Mouse (Mus musculus) bone marrow macrophage, adult 2 months (primary cell): Measurements from ENCODE around the gene Dnm1.

ENCODE experiments used
- CTCF ChIP-seq: IDR thresholded peaks from 2 replicates; pipeline ENCODE4 v1.5.1; 2012; ENCODE audit warnings: low read depth, mild to moderate bottlenecking, low read length, moderate library complexity
- POLR2A ChIP-seq: IDR thresholded peaks from 2 replicates; pipeline ENCODE4 v1.6.1; 2012; ENCODE audit warnings: mild to moderate bottlenecking, low read depth, low read length, borderline replicate concordance

- no peak for TF ChIP-seq POLR2A
- TF ChIP-seq CTCF: no peak
Observed at GRCm38 (mm10) chr2:32322754-32323741, 30.1 kb downstream of the Dnm1 start.
